Mouse (Mus musculus): ENCODE results near the gene Gm10406. TPM values are rescaled to one million over a fixed set of nuclear protein-coding genes. Genes with fewer than 3 reads are reported as not detected.

Gene Gm10406
- polyA plus RNA-seq (2015; fragmentation: Illumina TruSeq; extraction: RNeasy Lipid Tissue Mini Kit (QIAGEN cat#74804); ENCODE audit: low read depth, low replicate concordance): 0.82 TPM

GRCm38 (mm10) chr14:7026781-7027749 is at the start of gene Gm10406:
Gene Gm10406, minus strand, starts transcription at chr14:7027449.

DNA sequence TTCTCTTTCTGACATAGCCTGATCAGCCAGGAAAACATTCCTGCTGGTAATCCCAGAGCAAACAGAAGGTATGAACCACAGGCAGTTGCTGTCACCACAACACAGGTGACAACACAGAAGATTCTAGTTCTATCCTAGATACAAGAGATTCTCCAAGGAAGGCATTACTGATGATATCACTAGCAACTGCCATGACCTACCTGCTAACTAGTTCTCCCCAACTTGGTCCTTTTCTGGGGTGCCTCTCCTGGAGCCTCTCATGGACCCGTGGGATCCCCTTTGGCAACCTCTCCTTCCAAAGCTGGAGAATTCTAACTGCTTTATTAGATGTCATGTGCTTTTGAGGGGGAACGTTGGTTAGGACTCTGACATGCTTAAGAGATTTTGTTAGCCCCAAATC is 17.6 kb upstream of the Gm10406 start, which contains the start of gene Gm3685:
TSS of gene Gm3685 (minus strand) at position 101 of the 400 bp plus-strand sequence.

DNA sequence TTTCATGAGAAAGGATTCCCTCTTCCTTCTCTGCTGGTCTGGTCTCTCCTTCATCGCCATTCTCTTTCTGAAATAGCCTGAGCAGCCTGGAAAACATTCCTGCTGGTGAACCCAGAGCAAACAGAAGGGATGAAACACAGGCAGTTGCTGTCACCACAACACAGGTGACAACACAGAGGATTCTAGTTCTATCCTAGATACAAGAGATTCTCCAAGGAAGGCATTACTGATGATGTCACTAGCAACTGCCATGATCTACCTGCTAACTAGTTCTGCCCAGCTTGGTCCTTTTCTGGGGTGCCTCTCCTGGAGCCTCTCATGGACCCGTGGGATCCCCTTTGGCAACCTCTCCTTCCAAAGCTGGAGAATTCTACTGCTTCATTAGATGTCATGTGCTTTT is 53.5 kb downstream of the Gm10406 start, which contains the start of gene Gm6356:
TSS of gene Gm6356 (minus strand) at position 101 of the 400 bp plus-strand sequence.

Other genes starting within 250 kb of the Gm10406 start
- gene Gm3642, start 187.1 kb downstream of the Gm10406 start, polyA plus RNA-seq (2015; fragmentation: Illumina TruSeq; extraction: RNeasy Lipid Tissue Mini Kit (QIAGEN cat#74804); ENCODE audit: low read depth, low replicate concordance): not detected
- 4.0 TPM for gene Gm3667, start 137.5 kb downstream of the Gm10406 start, polyA plus RNA-seq (2015; fragmentation: Illumina TruSeq; extraction: RNeasy Lipid Tissue Mini Kit (QIAGEN cat#74804); ENCODE audit: low read depth, low replicate concordance)
- gene Gm6356, start 53.6 kb downstream of the Gm10406 start, polyA plus RNA-seq (2015; fragmentation: Illumina TruSeq; extraction: RNeasy Lipid Tissue Mini Kit (QIAGEN cat#74804); ENCODE audit: low read depth, low replicate concordance): not detected
- gene Gm3685, start 17.5 kb upstream of the Gm10406 start, polyA plus RNA-seq (2015; fragmentation: Illumina TruSeq; extraction: RNeasy Lipid Tissue Mini Kit (QIAGEN cat#74804); ENCODE audit: low read depth, low replicate concordance): not detected
- gene Gm3696, start 73.2 kb upstream of the Gm10406 start, polyA plus RNA-seq (2015; fragmentation: Illumina TruSeq; extraction: RNeasy Lipid Tissue Mini Kit (QIAGEN cat#74804); ENCODE audit: low read depth, low replicate concordance): 5.1 TPM
- gene Gm6676, start 98.0 kb upstream of the Gm10406 start, polyA plus RNA-seq (2015; fragmentation: Illumina TruSeq; extraction: RNeasy Lipid Tissue Mini Kit (QIAGEN cat#74804); ENCODE audit: low read depth, low replicate concordance): not detected
- gene Gm3512, start 147.1 kb upstream of the Gm10406 start, polyA plus RNA-seq (2015; fragmentation: Illumina TruSeq; extraction: RNeasy Lipid Tissue Mini Kit (QIAGEN cat#74804); ENCODE audit: low read depth, low replicate concordance): 3.8 TPM
- gene Gm16434, start 167.1 kb upstream of the Gm10406 start, polyA plus RNA-seq (2015; fragmentation: Illumina TruSeq; extraction: RNeasy Lipid Tissue Mini Kit (QIAGEN cat#74804); ENCODE audit: low read depth, low replicate concordance): not detected
- not detected for gene Gm3727, start 237.3 kb upstream of the Gm10406 start, polyA plus RNA-seq (2015; fragmentation: Illumina TruSeq; extraction: RNeasy Lipid Tissue Mini Kit (QIAGEN cat#74804); ENCODE audit: low read depth, low replicate concordance)

All from brain, adult 10 weeks (tissue).